Mouse (Mus musculus) cerebellum, postnatal 10 days (tissue): ENCODE measurements around the gene Crlf3.
"Not testable (repeated sequence)": the region's sequence is repeated elsewhere in the genome, so short reads cannot be mapped to it uniquely, and the experiment has no call there.

ENCODE experiments used
- DNase-seq, 2 experiments: peaks; one replicate each; pipeline ENCODE4 v3.0.0; 2021; ENCODE audit warnings: mixed read lengths in 2 of 2

Gene Crlf3

GRCm38 (mm10) chr11:80066373-80066772, 14.4 kb downstream of the Crlf3 start:
- DNase-seq = peak in 1 of 2 experiments; percentile 11

GRCm38 (mm10) chr11:80062159-80062558, 18.6 kb downstream of the Crlf3 start:
- no peak for DNase-seq

- DNase-seq = no peak
Measured at GRCm38 (mm10) chr11:80056141-80056540, 24.6 kb downstream of the Crlf3 start.

- no peak for DNase-seq
Measured at GRCm38 (mm10) chr11:80054659-80055058, 26.1 kb downstream of the Crlf3 start.

GRCm38 (mm10) chr11:80053171-80053570, 27.6 kb downstream of the Crlf3 start:
- no peak for DNase-seq

- DNase-seq = no peak
Measured at GRCm38 (mm10) chr11:80052456-80052855, 28.3 kb downstream of the Crlf3 start.

- no peak for DNase-seq
Measured at GRCm38 (mm10) chr11:80050088-80050487, 30.7 kb downstream of the Crlf3 start.

- no peak for DNase-seq
Measured at GRCm38 (mm10) chr11:80046856-80047255, 33.9 kb downstream of the Crlf3 start.

- DNase-seq = no peak
Measured at GRCm38 (mm10) chr11:80043419-80043817, 37.4 kb downstream of the Crlf3 start.

GRCm38 (mm10) chr11:80042615-80043418, 38.0 kb downstream of the Crlf3 start:
- DNase-seq = peak; percentile 43 to 47

GRCm38 (mm10) chr11:80037495-80037894, 43.3 kb downstream of the Crlf3 start:
- DNase-seq = no peak

- DNase-seq = no peak
Measured at GRCm38 (mm10) chr11:80021306-80021705, 59.5 kb downstream of the Crlf3 start.

- DNase-seq = no peak
Measured at GRCm38 (mm10) chr11:80019792-80020191, 61.0 kb downstream of the Crlf3 start.

- DNase-seq = not testable (repeated sequence)
Measured at GRCm38 (mm10) chr11:80016533-80016932, 64.3 kb downstream of the Crlf3 start.
